Mouse (Mus musculus) midbrain, postnatal 0 days (tissue): Measurements from ENCODE around the gene Sun2. TPM values are rescaled to one million over a fixed set of nuclear protein-coding genes. Genes with fewer than 3 reads are reported as not detected.
A peak's percentile ranks its signal among the peaks of the same experiment; 100 is the strongest.

Experiments
- ATAC-seq: fragments of 200-750 bp; cut with Nextera tagmentation; 2 replicates; pipeline ENCODE4 v1.8.0; 2017; ENCODE audit warnings: moderate number of reproducible peaks, mild to moderate bottlenecking, moderate TSS enrichment, moderate library complexity; ENCODE audit not compliant: low FRiP score
- DNase-seq: peaks from one replicate; pipeline ENCODE4 v3.0.0-alpha.2; 2015; ENCODE audit warnings: low spot score
- H3K27ac ChIP-seq: fragments of 300-500 bp; sonication (generic); 2 replicates; pipeline ENCODE4 v1.5.1; 2014; ENCODE audit warnings: low read depth, mild to moderate bottlenecking, low read length, mixed read lengths
- H3K27me3 ChIP-seq: fragments of 300-500 bp; sonication (generic); 2 replicates; pipeline ENCODE4 v1.6.1; 2014; ENCODE audit warnings: low read length, control low read depth, mixed read lengths; ENCODE audit not compliant: insufficient read depth
- H3K36me3 ChIP-seq: fragments of 300-500 bp; sonication (generic); 2 replicates; pipeline ENCODE4 v1.6.1; 2014; ENCODE audit warnings: low read length, control low read depth, mixed read lengths; ENCODE audit not compliant: insufficient read depth
- H3K4me1 ChIP-seq: fragments of 300-500 bp; sonication (generic); 2 replicates; pipeline ENCODE4 v1.6.1; 2014; ENCODE audit warnings: mild to moderate bottlenecking, control low read depth, antibody characterized with exemption, low read length, mixed read lengths; ENCODE audit not compliant: insufficient read depth
- H3K4me2 ChIP-seq: fragments of 300-500 bp; sonication (generic); 2 replicates; pipeline ENCODE4 v1.6.1; 2014; ENCODE audit warnings: low read depth, mild to moderate bottlenecking, low read length, mixed read lengths; ENCODE audit not compliant: poor library complexity, severe bottlenecking
- H3K4me3 ChIP-seq: fragments of 300-500 bp; sonication (generic); 2 replicates; pipeline ENCODE4 v1.5.1; 2014; ENCODE audit warnings: low read depth, mild to moderate bottlenecking, low read length, moderate library complexity
- H3K9ac ChIP-seq: fragments of 300-500 bp; sonication (generic); replicated peaks from 2 replicates; pipeline ENCODE4 v1.6.1; 2014; ENCODE audit warnings: mild to moderate bottlenecking, low read length, moderate library complexity, mixed read lengths; ENCODE audit not compliant: poor library complexity, severe bottlenecking
- H3K9me3 ChIP-seq: fragments of 300-500 bp; sonication (generic); 2 replicates; pipeline ENCODE4 v1.6.1; 2016; ENCODE audit warnings: low read length, control low read depth
- CTCF ChIP-seq: IDR thresholded peaks from 2 replicates; pipeline ENCODE4 v1.5.1; 2016; ENCODE audit warnings: antibody characterized with exemption, mild to moderate bottlenecking
- WGBS: fragments of 180-500 bp; shearing (Covaris S2); extraction: QIAGEN DNeasy Blood & Tissue Kit; methylation state at CpG from one replicate; pipeline ENCODE4 v1.1.7; 2014; 5-methylcytosine and 5-hydroxymethylcytosine counted together
- polyA plus RNA-seq: library from polyadenylated mRNA; unstranded; fragments of >200 nt; fragmentation: Nextera tagmentation; extraction: Ambion mirVana; gene quantifications from 2 replicates; pipeline ENCODE4 v1.2.1, GENCODE M21; 2015
- total RNA-seq: library from RNA; depleted of rRNA; stranded (reverse); fragments of >200 nt; gene quantifications from 2 replicates; pipeline ENCODE4 v1.2.3, GENCODE M21; 2014

The Sun2 gene
- total and polyA plus RNA-seq, 2 experiments from 2014 or later: 3.1 to 33.7 TPM

- WGBS: 93% methylated on average over 3 of the region's 3 CpGs
- Histone ChIP-seq H3K36me3 (no peaks in the 10 kb centered on the region), H3K9ac (no peak overlapping the region), H3K4me1 (no peaks in the 10 kb centered on the region), H3K27me3 (no peaks in the 10 kb centered on the region), H3K9me3 (no peaks in the 10 kb centered on the region), H3K4me3 (no peak overlapping the region), H3K27ac (no peak overlapping the region), H3K4me2 (no peak overlapping the region)
- peak; percentile 17; the same call in 1 of the 2 replicates for ATAC-seq
- no peak for DNase-seq
- TF ChIP-seq CTCF: no peak
These were observed 11.1 kb upstream of the Sun2 start for GRCm38 (mm10) chr15:79753420-79753752.

- H3K4me2 ChIP-seq: no peak overlapping the region
- 22% methylated on average over 11 of the region's 11 CpGs for WGBS
These were observed 10.5 kb upstream of the Sun2 start for GRCm38 (mm10) chr15:79752742-79753419.

GRCm38 (mm10) chr15:79751772-79752171 lies 9.4 kb upstream of the Sun2 start:
- ATAC-seq: no peak
- no peak overlapping the region for H3K4me3 ChIP-seq
- no peak overlapping the region for H3K27ac ChIP-seq
- 87% methylated on average over 17 of the region's 17 CpGs for WGBS
- no peaks in the 10 kb centered on the region for H3K4me1 ChIP-seq
- no peaks in the 10 kb centered on the region for H3K27me3 ChIP-seq
- no peak for TF ChIP-seq CTCF
- H3K9ac ChIP-seq: no peak overlapping the region
- no peaks in the 10 kb centered on the region for H3K36me3 ChIP-seq
- no peak overlapping the region for H3K4me2 ChIP-seq
- DNase-seq: no peak
- no peaks in the 10 kb centered on the region for H3K9me3 ChIP-seq

More at GRCm38 (mm10) chr15:79752742-79753419, 10.5 kb upstream of the Sun2 start:
- Histone ChIP-seq H3K27me3 (no peaks in the 10 kb centered on the region), H3K36me3 (no peaks in the 10 kb centered on the region), H3K9me3 (no peaks in the 10 kb centered on the region), H3K4me1 (no peaks in the 10 kb centered on the region), H3K9ac (no peak overlapping the region), H3K4me3 (no peak overlapping the region), H3K27ac (no peak overlapping the region)
- ATAC-seq: peak; percentile 9; the same call in 1 of the 2 replicates
- TF ChIP-seq CTCF: peak; percentile 100
- DNase-seq: peak; percentile 74

GRCm38 (mm10) chr15:79750266-79750665 lies 7.9 kb upstream of the Sun2 start:
- Histone ChIP-seq H3K27me3 (no peaks in the 10 kb centered on the region), H3K4me1 (no peaks in the 10 kb centered on the region), H3K4me2 (no peak overlapping the region), H3K36me3 (no peaks in the 10 kb centered on the region), H3K27ac (no peak overlapping the region), H3K9ac (no peak overlapping the region), H3K4me3 (no peak overlapping the region), H3K9me3 (no peaks in the 10 kb centered on the region)
- DNase-seq: no peak
- WGBS: 91% methylated on average over 8 of the region's 8 CpGs
- TF ChIP-seq CTCF: no peak
- ATAC-seq: no peak

GRCm38 (mm10) chr15:79749162-79749561 lies 6.8 kb upstream of the Sun2 start:
- no peak for ATAC-seq

GRCm38 (mm10) chr15:79747998-79748397 lies 5.7 kb upstream of the Sun2 start:
- peak; percentile 72 for TF ChIP-seq CTCF
- Histone ChIP-seq H3K4me3 (no peak overlapping the region), H3K27me3 (no peaks in the 10 kb centered on the region), H3K9ac (0 out of 2 replicates have a peak overlapping the region, but pooled peaks have one; percentile 4), H3K27ac (no peak overlapping the region), H3K4me2 (no peak overlapping the region), H3K9me3 (no peaks in the 10 kb centered on the region), H3K36me3 (no peaks in the 10 kb centered on the region), H3K4me1 (peaks cover under 1% of the 10 kb centered on the region; the same call in 1 of the 2 replicates)
- WGBS: 52% methylated on average over 11 of the region's 11 CpGs
- DNase-seq: peak; percentile 60
- peak; percentile 57; the same call in 1 of the 2 replicates for ATAC-seq

More at GRCm38 (mm10) chr15:79749162-79749561, 6.8 kb upstream of the Sun2 start:
- no peaks in the 10 kb centered on the region for H3K4me1 ChIP-seq
- H3K9ac ChIP-seq: no peak overlapping the region
- no peaks in the 10 kb centered on the region for H3K36me3 ChIP-seq
- no peaks in the 10 kb centered on the region for H3K9me3 ChIP-seq
- H3K27ac ChIP-seq: no peak overlapping the region
- no peak for DNase-seq
- no peaks in the 10 kb centered on the region for H3K27me3 ChIP-seq
- TF ChIP-seq CTCF: no peak
- 88% methylated on average over 7 of the region's 7 CpGs for WGBS
- no peak overlapping the region for H3K4me2 ChIP-seq
- no peak overlapping the region for H3K4me3 ChIP-seq
